23 mouse cellular contexts compared by ENCODE assay signal in genomic region chr17:27560926-27561480, GRCm38 (mm10). TPM values are rescaled to one million over a fixed set of nuclear protein-coding genes. Genes with fewer than 3 reads are reported as not detected.
DNase-seq lines count a peak whose midpoint lies in the region; ATAC-seq and TF ChIP-seq lines count a peak whose summit lies in the region.
"Had no signal": no experiment of that assay in that cellular context is flagged by ENCODE, and none has a peak within 500 bp of the region (broad histone marks: within the 10 kb centered on the region; RNA-seq: fewer than 3 reads in every experiment).

No protein-coding gene starts in this region.

- H3K9me3 ChIP-seq in G1E (replicated peaks) = no peaks in the 10 kb centered on the region
- H3K9me3 ChIP-seq: embryonic facial prominence, embryonic 15.5 days; limb, embryonic 13.5 days; liver, embryonic 15.5 days; midbrain, embryonic 12.5 days had no signal

- H3K27ac ChIP-seq in cerebellum, adult 2 months (ENCODE audit: insufficient read depth, low read length) = no peak overlapping the region
- H3K27ac ChIP-seq: embryonic facial prominence, embryonic 15.5 days; hindbrain, embryonic 14.5 days; limb, embryonic 13.5 days; midbrain, embryonic 12.5 days; stomach, postnatal 0 days had no signal

- TF ChIP-seq POLR2A in cerebellum, adult 2 months (IDR thresholded peaks at IDR 0.05; ENCODE audit: borderline replicate concordance, insufficient read depth, low read length) = no peak

- H3K4me3 ChIP-seq in cerebellum, adult 2 months (replicated peaks; ENCODE audit: insufficient read depth, low read depth, low read length) = no peak overlapping the region
- peak overlapping the region; percentile 95; the same call in 1 of the 2 replicates for H3K4me3 ChIP-seq in G1E (ENCODE audit: low read depth, low read length)
- H3K4me3 ChIP-seq: embryonic facial prominence, embryonic 15.5 days; limb, embryonic 13.5 days; liver, embryonic 15.5 days; midbrain, embryonic 12.5 days had no signal

- no peak for TF ChIP-seq CTCF in cerebellum, adult 2 months (IDR thresholded peaks at IDR 0.05; ENCODE audit: borderline replicate concordance, insufficient read depth, low read depth, low read length)
- TF ChIP-seq CTCF in G1E (IDR thresholded peaks at IDR 0.05; ENCODE audit: low read depth, low read length) = no peak

- peaks cover 59% of the 10 kb centered on the region for H3K36me3 ChIP-seq in G1E (replicated peaks)

- no peak for ATAC-seq in G1E (ENCODE audit: extremely low read depth, insufficient number of reproducible peaks, low FRiP score, poor library complexity, severe bottlenecking)

- WGBS in cerebellum, adult 2 months = 64% methylated on average over 13 of the region's 13 CpGs

- H3K27me3 ChIP-seq in cerebellum, adult 2 months (ENCODE audit: control insufficient read depth, insufficient read depth, low read length) = no peaks in the 10 kb centered on the region
- H3K27me3 ChIP-seq in G1E (ENCODE audit: insufficient read depth, low read length) = no peaks in the 10 kb centered on the region
- H3K27me3 ChIP-seq: embryonic facial prominence, embryonic 15.5 days; limb, embryonic 13.5 days; liver, embryonic 15.5 days; midbrain, embryonic 12.5 days had no signal

- DNase-seq in cerebellum, adult 9-11 months = peak; percentile 35
- no peak for DNase-seq in cerebellum, adult 2 months
- DNase-seq in 416B (ENCODE audit: low read depth) (peak; percentile 61), G1E (ENCODE audit: low spot score) (no peak)
- peak; percentile 21 for DNase-seq in induced T-regulatory cell, adult 2 months (ENCODE audit: low read depth)
- no peak for DNase-seq in left cerebral cortex, adult 9 months (ENCODE audit: low spot score in 2 of 2)
- DNase-seq in left cerebral cortex, adult 8-10 months (ENCODE audit: low spot score in 2 of 2) = no peak
- no peak for DNase-seq in layer of hippocampus, postnatal 14 days (ENCODE audit: low spot score in 2 of 2)
- DNase-seq: cerebellum, adult 8-10 months; gastrocnemius, postnatal 36 days; kidney, adult 8-10 months; kidney, postnatal 14 days; lung, postnatal 4 days; thymus, adult 2 months; thymus, postnatal 4 days had no signal

- peaks cover 27% of the 10 kb centered on the region for H3K4me1 ChIP-seq in cerebellum, adult 2 months (ENCODE audit: control insufficient read depth, insufficient read depth, low read length)
- peaks cover 64% of the 10 kb centered on the region for H3K4me1 ChIP-seq in G1E (ENCODE audit: insufficient read depth, low read depth, low read length)

RNA-seq across cellular contexts. Expression of gene AI413582, which starts 4.6 kb away (rescaled TPM):
- 98.9 and 104 TPM in 2 replicates for polyA plus RNA-seq in cerebellum, adult 2 months (2012; rRNA removed)
- total RNA-seq in G1E (2014; fragmentation: Nextera tagmentation) = 78.2 and 85.2 TPM in 2 replicates
- total RNA-seq in G1E (2017) = 50.8 and 57.0 TPM in 2 replicates
- polyA plus RNA-seq in G1E (2012) = 159 and 163 TPM in 2 replicates
- 10 to 100 TPM; 61.5 to 87.6 (median 74.4) TPM for total RNA-seq in left cerebral cortex, adult 8-10 months (2022)
- total RNA-seq in layer of hippocampus, postnatal 14 days (2021) = 10 to 100 TPM; 65.6 to 65.9 TPM

RNA-seq across cellular contexts. Expression of gene Hmga1, which starts 4.7 kb away (rescaled TPM):
- polyA plus RNA-seq in cerebellum, adult 2 months (2012; rRNA removed) = 124 and 133 TPM in 2 replicates
- total RNA-seq in G1E (2014; fragmentation: Nextera tagmentation) = 270 and 298 TPM in 2 replicates
- 123 and 131 TPM in 2 replicates for total RNA-seq in G1E (2017)
- 1,702 and 2,389 TPM in 2 replicates for polyA plus RNA-seq in G1E (2012)
- total RNA-seq in left cerebral cortex, adult 8-10 months (2022) = 10 to 100 TPM; 43.7 to 50.0 (median 47.5) TPM
- total RNA-seq in layer of hippocampus, postnatal 14 days (2021) = 10 to 100 TPM; 31.3 to 32.7 TPM

RNA-seq across cellular contexts. Expression of gene Grm4, which starts 39.8 kb away (rescaled TPM):
- 310 and 403 TPM in 2 replicates for polyA plus RNA-seq in cerebellum, adult 2 months (2012; rRNA removed)
- not detected in 2 replicates for total RNA-seq in G1E (2014; fragmentation: Nextera tagmentation)
- total RNA-seq in G1E (2017) = 0.05 TPM in 1 of 2 replicates, not detected in the other
- polyA plus RNA-seq in G1E (2012) = 0.02 TPM in 1 of 2 replicates, not detected in the other
- total RNA-seq in left cerebral cortex, adult 8-10 months (2022) = 10 to 100 TPM; 28.5 to 39.0 (median 32.3) TPM
- 10 to 100 TPM; 10.7 to 19.3 TPM for total RNA-seq in layer of hippocampus, postnatal 14 days (2021)
- total RNA-seq: monocyte, adult 5-6 weeks had no signal
- polyA plus RNA-seq: heart, embryonic 14.5 days had no signal

Comparison
In these comparisons a context has a peak if more than half of its experiments do, and no peak if none do; other contexts are left out.
1. DNase-seq: peak in cerebellum, adult 9-11 months (single experiment), 416B (single experiment) and induced T-regulatory cell, adult 2 months (single experiment); none in cerebellum, adult 2 months (0 of 2), G1E (single experiment), left cerebral cortex, adult 9 months (0 of 2), left cerebral cortex, adult 8-10 months (0 of 2) and layer of hippocampus, postnatal 14 days (0 of 2).
2. RNA of gene Grm4, which starts 39.8 kb away (total RNA-seq): 28.5 to 39.0 TPM in left cerebral cortex, adult 8-10 months and 10.7 to 19.3 TPM in layer of hippocampus, postnatal 14 days; 0.05 TPM in G1E; every median in the first group is over 10 times any median in the second.